Comparison of ENCODE assay signal across 8 mouse cellular contexts in genomic region chr4:88756581-88757513, GRCm38 (mm10). TPM values are rescaled to one million over a fixed set of nuclear protein-coding genes. Genes with fewer than 3 reads are reported as not detected.
DNase-seq lines count a peak whose midpoint lies in the region; ATAC-seq and TF ChIP-seq lines count a peak whose summit lies in the region.
"Not testable (repeated sequence)": the region's sequence is repeated elsewhere in the genome, so short reads cannot be mapped to it uniquely, and the experiment has no call there.

No protein-coding gene starts in this region.

- H3K4me2 ChIP-seq in embryonic facial prominence, embryonic 14.5 days (ENCODE audit: low read depth, low read length): peak overlapping the region; percentile 68
- H3K4me2 ChIP-seq in heart, embryonic 11.5 days: peak overlapping the region; percentile 69
- peak overlapping the region; percentile 63 for H3K4me2 ChIP-seq in hindbrain, postnatal 0 days (ENCODE audit: low read depth, low read length)
- H3K4me2 ChIP-seq in limb, embryonic 12.5 days: peak overlapping the region; percentile 70
- H3K4me2 ChIP-seq in neural tube, embryonic 14.5 days (ENCODE audit: low read depth, low read length): peak overlapping the region; percentile 67

- not testable (repeated sequence) for H3K27me3 ChIP-seq in embryonic facial prominence, embryonic 14.5 days (replicated peaks; ENCODE audit: control insufficient read depth, insufficient read depth, low read length); heart, embryonic 11.5 days (ENCODE audit: control insufficient read depth, insufficient read depth, low read length); hindbrain, postnatal 0 days (ENCODE audit: insufficient read depth, low read length); limb, embryonic 12.5 days; neural tube, embryonic 14.5 days (ENCODE audit: control insufficient read depth, insufficient read depth, low read length)

- peak; percentile 43 for DNase-seq in adrenal gland, adult 2 months
- DNase-seq in embryonic facial prominence, embryonic 14.5 days (ENCODE audit: low spot score): peak; percentile 14
- DNase-seq in hindbrain, postnatal 0 days (ENCODE audit: low spot score): peak; percentile 1
- DNase-seq in lung, postnatal 10 days: peak; percentile 23
- peak; percentile 12 for DNase-seq in urinary bladder, postnatal 14 days (ENCODE audit: low spot score)

- peak overlapping the region; percentile 49 for H3K4me3 ChIP-seq in embryonic facial prominence, embryonic 14.5 days (ENCODE audit: low read depth, low read length)
- peak overlapping the region; percentile 51 for H3K4me3 ChIP-seq in heart, embryonic 11.5 days (ENCODE audit: low read depth, low read length)
- peak overlapping the region; percentile 41 for H3K4me3 ChIP-seq in hindbrain, postnatal 0 days (ENCODE audit: low read length)
- peak overlapping the region; percentile 52 for H3K4me3 ChIP-seq in limb, embryonic 12.5 days (replicated peaks)
- peak overlapping the region; percentile 36 for H3K4me3 ChIP-seq in neural tube, embryonic 14.5 days (ENCODE audit: low read depth, low read length)

- TF ChIP-seq CTCF in hindbrain, postnatal 0 days (IDR thresholded peaks at IDR 0.05; ENCODE audit: low read depth): not testable (repeated sequence)

- H3K9me3 ChIP-seq in embryonic facial prominence, embryonic 14.5 days (ENCODE audit: control insufficient read depth, low read length); heart, embryonic 11.5 days (replicated peaks; ENCODE audit: control insufficient read depth, low read length); hindbrain, postnatal 0 days (ENCODE audit: low read length); limb, embryonic 12.5 days; neural tube, embryonic 14.5 days (ENCODE audit: control insufficient read depth, low read length): not testable (repeated sequence)

- WGBS in embryonic facial prominence, embryonic 14.5 days: 11% methylated on average over 28 of the region's 31 CpGs
- WGBS in heart, embryonic 11.5 days (ENCODE audit: insufficient replicate concordance): 13% methylated on average over 28 of the region's 31 CpGs
- 12% methylated on average over 28 of the region's 31 CpGs for WGBS in hindbrain, postnatal 0 days
- WGBS in limb, embryonic 12.5 days: 11% methylated on average over 29 of the region's 31 CpGs
- WGBS in neural tube, embryonic 14.5 days: 14% methylated on average over 28 of the region's 31 CpGs

- not testable (repeated sequence) for H3K36me3 ChIP-seq in embryonic facial prominence, embryonic 14.5 days (ENCODE audit: control insufficient read depth, insufficient read depth, low read length); heart, embryonic 11.5 days (ENCODE audit: control insufficient read depth, insufficient read depth, low read length); hindbrain, postnatal 0 days (ENCODE audit: insufficient read depth, low read length); limb, embryonic 12.5 days; neural tube, embryonic 14.5 days (ENCODE audit: control insufficient read depth, insufficient read depth, low read length)

- ATAC-seq in embryonic facial prominence, embryonic 14.5 days (ENCODE audit: low read depth); heart, embryonic 11.5 days (replicated peaks; ENCODE audit: insufficient number of reproducible peaks, low FRiP score, low TSS enrichment); hindbrain, postnatal 0 days; limb, embryonic 12.5 days (ENCODE audit: insufficient number of reproducible peaks, insufficient read depth, low FRiP score, low TSS enrichment, low read depth); neural tube, embryonic 14.5 days (ENCODE audit: low read depth): not testable (repeated sequence)

- peak overlapping the region; percentile 75 for H3K9ac ChIP-seq in embryonic facial prominence, embryonic 14.5 days (ENCODE audit: low read depth, low read length)
- peak overlapping the region; percentile 82 for H3K9ac ChIP-seq in heart, embryonic 11.5 days (ENCODE audit: low read depth, low read length)
- peak overlapping the region; percentile 37 for H3K9ac ChIP-seq in hindbrain, postnatal 0 days (replicated peaks; ENCODE audit: low read length)
- peak overlapping the region; percentile 59 for H3K9ac ChIP-seq in limb, embryonic 12.5 days (replicated peaks)
- H3K9ac ChIP-seq in neural tube, embryonic 14.5 days (replicated peaks; ENCODE audit: low read depth, low read length): peak overlapping the region; percentile 34; the same call in 1 of the 2 replicates

- H3K27ac ChIP-seq in embryonic facial prominence, embryonic 14.5 days (replicated peaks; ENCODE audit: low read depth, low read length): peak overlapping the region; percentile 93
- peak overlapping the region; percentile 94 for H3K27ac ChIP-seq in heart, embryonic 11.5 days (ENCODE audit: low read depth, low read length)
- H3K27ac ChIP-seq in hindbrain, postnatal 0 days: peak overlapping the region; percentile 78
- peak overlapping the region; percentile 96 for H3K27ac ChIP-seq in limb, embryonic 12.5 days
- H3K27ac ChIP-seq in neural tube, embryonic 14.5 days (ENCODE audit: low read depth, low read length): not testable (repeated sequence)

- not testable (repeated sequence) for H3K4me1 ChIP-seq in embryonic facial prominence, embryonic 14.5 days (ENCODE audit: control insufficient read depth, insufficient read depth, low read length); heart, embryonic 11.5 days (ENCODE audit: control insufficient read depth, insufficient read depth, low read length); hindbrain, postnatal 0 days (ENCODE audit: insufficient read depth, low read length); limb, embryonic 12.5 days (replicated peaks); neural tube, embryonic 14.5 days (ENCODE audit: control insufficient read depth, insufficient read depth, low read length)

RNA-seq across cellular contexts. Expression of gene Gm13271, which starts 2.2 kb away (rescaled TPM):
- not detected for total RNA-seq in adrenal gland, adult 2 months (2021)
- not detected in 2 replicates for polyA plus RNA-seq in adrenal gland, adult 2 months (2012; rRNA removed)
- not detected in 2 replicates for polyA plus RNA-seq in embryonic facial prominence, embryonic 14.5 days (2014; fragmentation: Nextera tagmentation; extraction: Ambion mirVana)
- polyA plus RNA-seq in heart, embryonic 11.5 days (2014; fragmentation: Nextera tagmentation; extraction: Ambion mirVana): not detected in 2 replicates
- total RNA-seq in hindbrain, postnatal 0 days (2014; rRNA removed): not detected in 2 replicates
- not detected in 2 replicates for polyA plus RNA-seq in hindbrain, postnatal 0 days (2015; fragmentation: Nextera tagmentation; extraction: Ambion mirVana)
- not detected in 2 replicates for polyA plus RNA-seq in limb, embryonic 12.5 days (2016; fragmentation: Nextera tagmentation; extraction: Ambion mirVana)
- not detected in 2 replicates for polyA plus RNA-seq in neural tube, embryonic 14.5 days (2014; fragmentation: Nextera tagmentation; extraction: Ambion mirVana)

RNA-seq across cellular contexts. Expression of gene Gm13283, which starts 3.1 kb away (rescaled TPM):
- not detected for total RNA-seq in adrenal gland, adult 2 months (2021)
- polyA plus RNA-seq in adrenal gland, adult 2 months (2012; rRNA removed): not detected in 2 replicates
- polyA plus RNA-seq in embryonic facial prominence, embryonic 14.5 days (2014; fragmentation: Nextera tagmentation; extraction: Ambion mirVana): 0.17 and 0.28 TPM in 2 replicates
- 0.39 and 0.56 TPM in 2 replicates for polyA plus RNA-seq in heart, embryonic 11.5 days (2014; fragmentation: Nextera tagmentation; extraction: Ambion mirVana)
- not detected in 2 replicates for total RNA-seq in hindbrain, postnatal 0 days (2014; rRNA removed)
- polyA plus RNA-seq in hindbrain, postnatal 0 days (2015; fragmentation: Nextera tagmentation; extraction: Ambion mirVana): not detected in 2 replicates
- 0.41 and 0.81 TPM in 2 replicates for polyA plus RNA-seq in limb, embryonic 12.5 days (2016; fragmentation: Nextera tagmentation; extraction: Ambion mirVana)
- polyA plus RNA-seq in neural tube, embryonic 14.5 days (2014; fragmentation: Nextera tagmentation; extraction: Ambion mirVana): not detected in 2 replicates

RNA-seq across cellular contexts. Expression of gene Gm13290, which starts 16.8 kb away (rescaled TPM):
- total RNA-seq in adrenal gland, adult 2 months (2021): not detected
- polyA plus RNA-seq in adrenal gland, adult 2 months (2012; rRNA removed): not detected in 2 replicates
- polyA plus RNA-seq in embryonic facial prominence, embryonic 14.5 days (2014; fragmentation: Nextera tagmentation; extraction: Ambion mirVana): 0.48 TPM in 1 of 2 replicates, not detected in the other
- 0.61 TPM in 1 of 2 replicates, not detected in the other for polyA plus RNA-seq in heart, embryonic 11.5 days (2014; fragmentation: Nextera tagmentation; extraction: Ambion mirVana)
- not detected in 2 replicates for total RNA-seq in hindbrain, postnatal 0 days (2014; rRNA removed)
- not detected in 2 replicates for polyA plus RNA-seq in hindbrain, postnatal 0 days (2015; fragmentation: Nextera tagmentation; extraction: Ambion mirVana)
- polyA plus RNA-seq in limb, embryonic 12.5 days (2016; fragmentation: Nextera tagmentation; extraction: Ambion mirVana): 0.66 and 0.87 TPM in 2 replicates
- polyA plus RNA-seq in neural tube, embryonic 14.5 days (2014; fragmentation: Nextera tagmentation; extraction: Ambion mirVana): not detected in 2 replicates

RNA-seq across cellular contexts. Expression of gene Gm13289, which starts 19.9 kb away (rescaled TPM):
- total RNA-seq in adrenal gland, adult 2 months (2021): not detected
- not detected in 2 replicates for polyA plus RNA-seq in adrenal gland, adult 2 months (2012; rRNA removed)
- polyA plus RNA-seq in embryonic facial prominence, embryonic 14.5 days (2014; fragmentation: Nextera tagmentation; extraction: Ambion mirVana): not detected in 2 replicates
- polyA plus RNA-seq in heart, embryonic 11.5 days (2014; fragmentation: Nextera tagmentation; extraction: Ambion mirVana): not detected in 2 replicates
- not detected in 2 replicates for total RNA-seq in hindbrain, postnatal 0 days (2014; rRNA removed)
- not detected in 2 replicates for polyA plus RNA-seq in hindbrain, postnatal 0 days (2015; fragmentation: Nextera tagmentation; extraction: Ambion mirVana)
- polyA plus RNA-seq in limb, embryonic 12.5 days (2016; fragmentation: Nextera tagmentation; extraction: Ambion mirVana): not detected in 2 replicates
- polyA plus RNA-seq in neural tube, embryonic 14.5 days (2014; fragmentation: Nextera tagmentation; extraction: Ambion mirVana): not detected in 2 replicates

RNA-seq across cellular contexts. Expression of gene Gm13272, which starts 22.8 kb away (rescaled TPM):
- total RNA-seq in adrenal gland, adult 2 months (2021): not detected
- not detected in 2 replicates for polyA plus RNA-seq in adrenal gland, adult 2 months (2012; rRNA removed)
- polyA plus RNA-seq in embryonic facial prominence, embryonic 14.5 days (2014; fragmentation: Nextera tagmentation; extraction: Ambion mirVana): not detected in 2 replicates
- polyA plus RNA-seq in heart, embryonic 11.5 days (2014; fragmentation: Nextera tagmentation; extraction: Ambion mirVana): not detected in 2 replicates
- not detected in 2 replicates for total RNA-seq in hindbrain, postnatal 0 days (2014; rRNA removed)
- polyA plus RNA-seq in hindbrain, postnatal 0 days (2015; fragmentation: Nextera tagmentation; extraction: Ambion mirVana): not detected in 2 replicates
- polyA plus RNA-seq in limb, embryonic 12.5 days (2016; fragmentation: Nextera tagmentation; extraction: Ambion mirVana): 0.40 TPM in 1 of 2 replicates, not detected in the other
- not detected in 2 replicates for polyA plus RNA-seq in neural tube, embryonic 14.5 days (2014; fragmentation: Nextera tagmentation; extraction: Ambion mirVana)
